Mouse (Mus musculus) retina, adult 2 months (tissue): ENCODE measurements around the gene Gm21987.
"Not testable (repeated sequence)": the region's sequence is repeated elsewhere in the genome, so short reads cannot be mapped to it uniquely, and the experiment has no call there.

ENCODE experiments used
- DNase-seq: peaks from one replicate; pipeline ENCODE4 v3.0.0-alpha.2; 2012; ENCODE audit warnings: low read depth, low spot score

Gm21987 gene

GRCm38 (mm10) chr16:38346529-38347325 lies at the start of gene Gm21987, which contains the start of gene Cox17:
Gene Gm21987 (plus strand): TSS chr16:38347040.
Gene Cox17 (plus strand): TSS chr16:38346991.
- peak; percentile 85 for DNase-seq

DNA sequence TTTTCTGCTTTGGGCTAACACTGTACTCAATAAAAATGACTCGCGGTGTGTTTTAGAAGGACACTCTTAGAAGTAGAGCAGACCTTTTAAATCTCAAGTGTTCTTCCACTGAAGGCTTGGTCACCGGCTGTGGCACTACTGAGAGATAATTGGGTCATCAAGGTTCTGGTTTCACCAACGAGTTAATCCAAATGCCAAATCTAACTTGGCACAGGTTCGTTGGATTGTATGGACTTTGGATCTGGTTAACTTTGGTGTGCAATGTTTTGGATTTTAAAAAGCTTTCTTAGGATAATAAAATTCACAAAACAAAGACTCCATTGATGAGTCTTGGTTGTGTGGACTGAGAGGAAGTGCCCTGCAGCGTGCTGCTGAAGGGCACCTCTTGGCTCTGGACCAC lies 48.4 kb upstream of the Gm21987 start:
- DNase-seq, result no peak

GRCm38 (mm10) chr16:38302367-38302766 lies 44.5 kb upstream of the Gm21987 start:
- DNase-seq, result no peak

GRCm38 (mm10) chr16:38304460-38305194 lies 42.2 kb upstream of the Gm21987 start:
- no peak for DNase-seq

GRCm38 (mm10) chr16:38306571-38307220 lies 40.1 kb upstream of the Gm21987 start:
- DNase-seq, result no peak

DNA sequence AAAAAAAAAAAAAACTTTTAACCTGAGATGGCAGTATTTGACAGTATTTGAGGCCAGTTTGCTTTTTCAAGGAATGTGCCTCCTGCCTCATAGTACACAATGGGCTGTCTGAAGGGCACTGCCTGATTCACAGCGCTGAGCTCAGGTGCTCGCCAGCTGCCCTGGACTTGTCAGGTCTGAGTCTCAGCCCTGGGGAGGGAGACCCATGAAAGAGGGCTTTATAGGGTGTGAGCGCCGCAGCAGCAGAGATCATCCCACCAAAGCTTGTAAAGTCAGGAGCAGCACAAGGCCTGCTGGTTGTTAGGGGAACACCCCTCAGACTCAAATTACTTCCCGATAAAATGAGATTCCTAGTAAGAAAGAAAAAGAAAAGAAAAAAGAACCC lies 39.6 kb upstream of the Gm21987 start:
- DNase-seq, result no peak

DNA sequence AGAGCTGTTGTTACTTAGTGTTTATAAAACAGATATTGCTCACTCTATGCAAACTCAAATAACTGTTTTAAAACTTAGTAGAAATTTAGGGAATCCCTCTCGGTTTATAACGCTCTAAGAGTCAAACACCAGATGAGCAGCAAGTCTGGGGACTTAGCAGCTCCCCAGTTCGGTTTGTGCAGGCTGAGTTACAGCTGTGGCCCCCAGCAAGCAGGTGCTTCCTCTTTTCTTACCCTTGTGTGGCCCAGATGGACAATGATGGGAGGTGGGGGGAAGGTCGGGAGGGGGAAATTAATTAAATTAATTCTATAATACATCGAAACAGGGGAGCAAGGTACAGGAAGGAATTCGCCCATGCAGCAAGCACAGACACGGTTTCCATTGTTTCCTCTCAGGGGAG lies 39.2 kb upstream of the Gm21987 start:
- DNase-seq, result no peak

- no peak for DNase-seq
These were observed 38.6 kb upstream of the Gm21987 start for GRCm38 (mm10) chr16:38308195-38308594.

DNA sequence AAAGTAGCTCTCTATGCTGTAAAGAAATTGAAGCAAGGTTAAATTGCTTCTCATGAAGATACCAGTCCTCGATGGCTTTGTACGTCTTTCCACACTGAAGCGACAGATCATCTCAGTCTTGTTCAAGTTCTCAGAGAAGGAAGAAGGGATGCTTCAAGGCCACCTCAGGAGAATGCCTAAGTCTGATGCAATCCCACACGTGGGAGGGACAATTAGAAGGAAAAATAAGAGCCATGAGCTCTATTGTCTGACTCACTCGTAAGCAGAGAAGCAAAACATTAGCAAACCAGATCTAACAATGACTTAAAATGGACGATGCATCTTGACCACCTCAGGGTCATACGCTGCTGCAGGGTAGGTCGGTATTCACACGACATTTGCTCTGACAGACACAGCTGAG lies 28.3 kb upstream of the Gm21987 start:
- DNase-seq, result no peak

- no peak for DNase-seq
These were observed 27.8 kb upstream of the Gm21987 start for GRCm38 (mm10) chr16:38319087-38319486.

- peak; percentile 26 for DNase-seq
These were observed 25.3 kb upstream of the Gm21987 start for GRCm38 (mm10) chr16:38321452-38321935.

DNA sequence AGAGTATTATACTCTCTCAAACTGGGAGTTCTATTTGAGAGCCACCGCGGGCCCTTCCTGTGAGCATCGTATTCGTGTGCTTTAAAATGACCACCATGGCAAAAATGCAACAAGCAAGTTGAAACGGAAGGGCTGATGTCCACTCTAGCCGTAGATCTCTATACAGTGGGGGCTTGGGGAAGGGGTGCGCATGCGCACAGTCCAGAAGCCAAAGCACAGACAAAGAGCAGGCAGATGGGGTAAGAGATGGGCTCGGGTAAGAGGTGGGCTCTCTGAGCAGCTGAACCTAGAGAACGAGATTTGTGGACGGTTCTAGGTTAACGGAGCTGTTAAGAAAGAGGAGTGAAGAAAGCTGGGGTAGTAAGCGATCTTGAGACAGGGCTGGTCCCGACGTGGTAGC lies 22.5 kb upstream of the Gm21987 start:
- DNase-seq, result no peak

DNA sequence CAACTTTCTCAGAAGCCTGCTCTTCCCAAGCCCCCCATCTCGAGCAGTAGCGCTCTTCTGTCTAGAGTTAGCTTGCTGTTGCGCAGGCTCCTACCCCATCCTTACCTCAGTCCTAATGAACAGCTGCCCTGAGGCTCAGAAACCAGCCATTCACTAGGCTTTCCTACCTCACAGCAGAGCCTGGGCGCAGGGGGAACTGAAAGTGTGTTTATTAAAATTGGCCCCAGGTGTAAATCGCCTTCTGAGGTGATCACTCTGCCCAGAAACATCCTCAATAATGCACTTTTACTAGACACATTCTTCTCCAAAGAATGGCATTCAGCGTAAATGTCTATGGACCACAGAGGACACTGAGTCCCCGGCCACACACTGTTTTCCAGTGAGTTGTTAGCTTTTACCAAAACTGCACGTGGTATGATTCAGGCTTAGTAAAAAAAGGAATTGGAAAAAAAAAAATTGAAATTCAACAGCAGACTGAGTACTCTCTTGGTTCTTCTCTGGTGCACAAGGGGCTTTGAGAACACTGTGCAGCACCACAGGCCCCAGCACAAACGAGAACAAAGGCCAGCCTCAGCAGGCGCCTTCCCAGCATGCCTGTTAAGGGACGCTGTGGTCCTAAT lies 20.0 kb upstream of the Gm21987 start:
- no peak for DNase-seq

- no peak for DNase-seq
These were observed 17.5 kb upstream of the Gm21987 start for GRCm38 (mm10) chr16:38329340-38329739.

- no peak for DNase-seq
These were observed 12.4 kb upstream of the Gm21987 start for GRCm38 (mm10) chr16:38334431-38334830.

DNA sequence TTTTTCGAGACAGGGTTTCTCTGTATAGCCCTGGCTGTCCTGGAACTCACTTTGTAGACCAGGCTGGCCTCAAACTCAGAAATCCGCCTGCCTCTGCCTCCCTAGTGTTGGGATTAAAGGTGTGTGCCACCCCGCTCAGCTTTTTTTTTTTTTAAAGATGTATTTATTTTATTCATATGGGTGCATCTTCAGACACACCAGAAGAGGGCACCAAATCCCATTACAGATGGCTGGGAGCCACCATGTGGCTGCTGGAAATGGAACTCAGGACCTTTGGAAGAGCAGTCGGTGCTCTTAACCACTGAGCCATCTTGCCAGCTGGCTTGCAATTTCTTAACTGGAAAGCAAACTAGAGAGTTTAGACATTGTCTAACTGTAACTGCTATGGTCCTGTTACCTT lies 8.8 kb upstream of the Gm21987 start:
- DNase-seq, result not testable (repeated sequence)

DNA sequence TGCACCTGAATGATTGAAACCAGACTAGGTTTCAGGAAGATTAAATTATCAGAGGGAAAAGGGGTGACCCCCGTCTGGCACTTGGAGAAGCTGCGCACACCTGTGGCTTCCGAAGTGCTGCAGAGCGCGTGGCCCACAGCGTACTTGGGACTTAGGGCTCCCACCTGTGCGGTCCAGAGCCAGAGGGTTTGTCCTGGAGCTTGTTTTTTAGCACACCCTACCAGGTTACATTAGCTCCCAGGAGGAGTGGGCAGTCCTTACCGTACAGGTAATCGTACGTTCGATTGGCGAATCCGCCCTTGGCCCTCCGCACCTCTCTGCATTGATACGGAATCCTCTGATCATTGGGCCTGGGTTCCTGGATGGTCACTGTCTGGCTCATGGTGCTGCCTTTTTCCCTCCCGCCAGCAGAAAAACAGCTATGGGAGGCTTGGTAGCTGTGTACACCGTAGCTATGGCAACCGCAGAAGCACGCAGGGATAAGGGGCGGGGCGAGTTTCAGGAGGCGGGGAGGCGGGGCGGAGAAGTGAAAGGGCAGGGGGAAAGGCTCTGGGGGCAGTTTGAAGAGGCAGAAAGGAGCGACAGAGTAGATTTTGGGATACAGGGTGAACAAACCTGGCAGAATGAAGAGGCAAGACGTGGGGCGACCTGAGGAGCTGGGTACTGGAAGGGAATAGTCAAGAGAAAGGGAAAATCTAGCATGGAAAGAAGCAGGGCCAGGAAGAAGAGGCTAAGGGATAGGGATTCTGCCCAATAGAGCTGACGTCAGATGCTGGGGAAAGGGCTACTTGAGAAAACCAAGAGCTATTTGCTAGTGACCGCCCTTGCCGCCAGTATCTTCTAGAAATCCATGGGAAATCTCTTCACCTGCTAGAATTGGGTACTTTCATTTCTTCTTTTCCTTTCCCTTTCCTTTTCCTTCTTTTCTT lies 5.2 kb upstream of the Gm21987 start, which contains the start of gene Maats1:
Gene Maats1, minus strand, starts transcription at position 748 of the 929 bp plus-strand sequence.
- peak; percentile 26 for DNase-seq

DNA sequence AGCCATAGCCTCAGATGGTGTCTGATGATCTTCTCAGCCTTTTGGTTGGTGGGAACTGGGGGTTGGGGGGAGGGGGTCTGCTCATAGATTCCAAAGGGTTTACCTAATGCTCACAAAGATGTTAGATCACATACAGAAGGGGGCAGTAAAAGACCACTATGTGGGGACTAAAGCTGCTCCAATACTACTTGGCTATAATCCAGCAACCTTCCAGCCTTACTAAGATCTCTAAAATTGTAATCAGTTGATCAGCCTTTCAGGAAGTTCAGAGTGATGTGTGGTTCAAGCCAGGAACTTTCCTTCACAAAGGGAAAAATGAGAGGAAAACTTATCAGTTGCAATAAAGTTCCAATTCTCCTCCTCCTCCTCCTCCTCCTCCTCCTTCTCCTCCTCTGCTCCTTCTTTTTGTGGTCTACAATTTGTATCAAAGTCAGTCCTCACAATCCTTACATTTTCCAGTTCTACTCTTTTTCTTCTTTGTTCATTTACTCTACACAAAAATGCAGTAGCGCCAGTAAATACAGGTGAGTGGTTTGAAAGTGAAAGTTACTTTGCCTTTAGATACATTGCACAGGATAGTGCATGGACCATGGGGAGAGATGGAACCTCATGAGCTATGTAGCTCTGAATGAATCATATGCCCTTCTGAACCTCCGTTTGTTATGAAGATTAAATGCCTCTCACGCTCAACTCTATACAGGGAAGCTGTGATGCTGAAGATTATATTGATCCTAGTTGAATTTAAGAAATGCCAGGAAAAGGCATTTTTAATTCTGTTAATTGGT lies 1.7 kb upstream of the Gm21987 start:
- DNase-seq, result no peak

GRCm38 (mm10) chr16:38347588-38347987 lies 748 bp downstream of the Gm21987 start:
- no peak for DNase-seq
